Mouse (Mus musculus): ENCODE results near the gene Clvs2. TPM values are rescaled to one million over a fixed set of nuclear protein-coding genes. Genes with fewer than 3 reads are reported as not detected.
A peak's percentile ranks its signal among the peaks of the same experiment; 100 is the strongest.

Clvs2 gene
- total RNA-seq (2021): under 1 TPM; 0.51 to 0.88 TPM
- long read RNA-seq, experiment 1, partial matches to known transcripts: 0 of 1 reads
- long read RNA-seq, experiment 1, other reads (novel, unspliced or antisense): 0 of 1 reads
- long read RNA-seq, experiment 2, partial matches to known transcripts: 1 of 2 reads
- long read RNA-seq, experiment 2, other reads (novel, unspliced or antisense): 0 of 2 reads

- DNase-seq: peak; percentile 12
Measured at GRCm38 (mm10) chr10:33624131-33624879, at the start of gene Clvs2. Gene Clvs2, minus strand, starts transcription at chr10:33624769.

- DNase-seq: peak; percentile 87
Measured at GRCm38 (mm10) chr10:33653142-33653541, 28.6 kb upstream of the Clvs2 start.

DNA sequence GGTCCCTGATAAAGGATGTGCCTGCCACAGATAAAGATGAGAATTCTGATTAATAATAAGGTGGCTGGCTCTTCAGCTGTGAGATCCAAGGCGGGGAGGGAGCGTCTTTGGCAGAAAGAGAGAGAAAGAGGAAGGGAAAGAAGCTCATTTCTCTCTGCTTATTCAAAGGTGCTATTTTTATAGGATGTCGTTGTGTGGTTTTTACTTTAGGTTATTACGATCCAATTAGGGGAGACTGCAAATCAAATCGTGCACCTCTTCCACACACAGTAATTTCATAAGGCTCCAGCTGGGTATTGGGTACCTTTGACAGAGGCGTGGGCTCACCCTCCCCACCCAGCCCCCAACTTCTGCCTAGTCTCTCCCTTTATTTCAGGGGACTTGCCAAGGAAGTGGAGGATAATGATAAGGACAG, 985 bp downstream of the Clvs2 start:
- DNase-seq: no peak

DNA sequence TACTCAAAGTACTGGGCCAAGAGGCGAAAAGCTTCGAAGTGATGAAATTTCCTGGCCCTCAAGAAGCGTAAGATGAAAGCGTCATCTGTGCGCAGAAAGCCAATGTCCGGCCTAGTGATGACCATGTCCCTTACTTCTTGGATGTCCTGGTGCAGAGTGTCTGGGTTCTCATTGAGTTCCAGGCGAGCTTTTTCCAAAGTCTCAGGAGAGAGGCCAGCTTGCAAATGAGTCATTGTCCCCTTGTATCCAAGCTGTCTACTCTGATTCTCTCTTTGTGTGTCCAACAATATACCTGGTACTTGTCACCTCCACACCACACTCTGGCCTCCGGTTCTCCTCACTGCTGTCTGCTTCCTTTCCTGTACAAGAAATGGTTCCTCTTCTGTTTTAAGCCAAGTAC, 1.9 kb downstream of the Clvs2 start:
- no peak for DNase-seq

DNA sequence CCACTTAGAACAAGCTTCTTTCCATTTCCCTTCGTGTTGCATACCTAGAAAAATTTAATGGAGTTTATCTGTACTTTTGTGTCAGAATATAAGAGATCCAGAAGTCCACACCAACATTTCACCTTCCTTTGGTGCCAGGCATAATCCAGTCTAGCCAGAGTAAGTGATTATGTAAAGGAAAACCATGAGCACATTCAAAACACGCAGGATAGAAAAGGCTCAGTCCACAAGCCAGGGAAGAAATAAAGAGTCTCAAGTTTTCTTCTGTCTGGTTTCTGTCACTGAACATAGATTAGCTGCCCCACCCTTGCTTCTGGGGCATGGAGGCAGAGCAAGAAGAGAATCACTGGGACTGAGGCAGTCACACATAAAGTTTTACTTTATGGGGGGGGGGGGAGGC, 8.4 kb downstream of the Clvs2 start:
- DNase-seq: no peak

DNA sequence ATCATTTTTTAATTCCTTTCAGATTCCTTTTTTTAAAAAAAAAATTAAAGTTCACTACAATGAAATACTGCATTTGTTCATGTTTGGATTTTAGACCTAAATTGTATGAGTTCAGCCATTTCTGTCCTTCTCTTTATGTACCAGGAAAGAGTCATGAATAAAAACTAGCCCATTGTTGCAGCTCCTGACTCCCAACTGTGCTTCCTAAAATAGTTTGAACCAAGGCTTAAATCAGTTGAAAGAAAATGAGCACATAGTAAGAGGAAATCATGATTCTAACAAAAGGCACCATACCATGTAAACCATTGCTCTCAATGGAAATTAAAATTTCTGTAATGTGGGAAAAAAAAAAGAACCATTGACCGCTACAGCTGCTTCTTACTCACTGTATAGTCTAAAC, 11.4 kb downstream of the Clvs2 start:
- DNase-seq: no peak

DNA sequence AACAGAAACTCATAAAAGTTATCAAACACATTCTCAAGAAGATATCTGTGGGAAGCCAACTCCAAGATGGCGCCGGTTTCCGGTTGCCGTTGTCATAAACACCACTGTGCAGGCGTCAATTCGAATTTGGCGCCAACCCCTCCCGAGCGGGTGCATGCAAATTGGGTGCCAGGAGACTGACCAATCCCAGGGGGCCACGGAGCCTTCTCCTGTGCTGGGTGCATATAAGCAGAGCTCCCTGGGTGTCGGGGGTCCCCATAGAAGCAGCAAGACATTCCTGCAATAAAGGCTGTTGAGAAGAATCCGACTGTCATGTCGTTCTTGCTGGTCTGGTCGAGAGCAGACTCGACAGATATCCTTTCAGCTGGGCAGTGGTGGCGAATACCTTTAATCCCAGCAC, 31.8 kb downstream of the Clvs2 start:
- peak; percentile 2 for DNase-seq

DNA sequence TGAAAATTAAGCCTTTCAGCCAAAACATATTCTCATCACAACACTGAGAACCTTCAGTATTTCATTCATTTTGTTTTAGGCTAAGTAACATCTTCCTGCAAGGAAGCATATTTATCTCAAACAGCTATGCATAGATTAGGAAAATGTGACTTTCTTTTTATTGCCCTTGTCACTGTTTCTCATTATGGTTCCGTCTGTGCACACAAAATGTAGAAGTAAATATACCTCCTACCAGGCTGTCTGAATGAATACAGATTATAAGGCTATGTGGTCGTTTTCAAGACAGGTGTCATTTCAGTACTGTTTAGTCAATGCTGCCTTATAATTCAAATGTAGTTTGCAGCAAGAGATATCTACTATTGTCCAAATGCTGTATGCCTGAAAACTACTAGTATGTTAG, 35.8 kb downstream of the Clvs2 start:
- no peak for DNase-seq

- no peak for DNase-seq
Measured at GRCm38 (mm10) chr10:33587118-33587517, 37.5 kb downstream of the Clvs2 start.

GRCm38 (mm10) chr10:33558081-33558480, 66.5 kb downstream of the Clvs2 start:
- DNase-seq: peak; percentile 16

- DNase-seq: no peak
Measured at GRCm38 (mm10) chr10:33540331-33540730, 84.2 kb downstream of the Clvs2 start.

Other genes starting within 250 kb of the Clvs2 start
- not detected for gene Sult3a2, start 161.9 kb upstream of the Clvs2 start, total RNA-seq (2021)
- gene Sult3a1, start 233.0 kb upstream of the Clvs2 start, total RNA-seq (2021): not detected

Measured in adrenal gland, postnatal 10 days (tissue).